ENCODE assay signal across 8 mouse cellular contexts in genomic region chr10:127255625-127256345, GRCm38 (mm10). TPM values are rescaled to one million over a fixed set of nuclear protein-coding genes. Genes with fewer than 3 reads are reported as not detected.
DNase-seq lines count a peak whose midpoint lies in the region; ATAC-seq lines count a peak whose summit lies in the region.

No protein-coding gene starts in this region.

- H3K36me3 ChIP-seq in forebrain, embryonic 14.5 days (ENCODE audit: control insufficient read depth, insufficient read depth, low read length) = no peaks in the 10 kb centered on the region
- peaks cover 21% of the 10 kb centered on the region for H3K36me3 ChIP-seq in hindbrain, embryonic 13.5 days
- H3K36me3 ChIP-seq in limb, embryonic 15.5 days = no peaks in the 10 kb centered on the region
- no peaks in the 10 kb centered on the region for H3K36me3 ChIP-seq in neural tube, embryonic 11.5 days (ENCODE audit: control insufficient read depth, insufficient read depth, low read length)

- ATAC-seq in forebrain, embryonic 14.5 days = peak; percentile 77
- peak; percentile 41; the same call in 1 of the 2 replicates for ATAC-seq in hindbrain, embryonic 13.5 days (ENCODE audit: low FRiP score)
- peak; percentile 27; the same call in 1 of the 2 replicates for ATAC-seq in limb, embryonic 15.5 days (ENCODE audit: insufficient number of reproducible peaks, low FRiP score, low TSS enrichment, low read depth)
- ATAC-seq in neural tube, embryonic 11.5 days (ENCODE audit: insufficient read depth, low FRiP score, low TSS enrichment) = peak; percentile 60; the same call in 1 of the 2 replicates

- H3K4me2 ChIP-seq in forebrain, embryonic 14.5 days (ENCODE audit: low read length) = peak overlapping the region; percentile 26; the same call in 1 of the 2 replicates
- peak overlapping the region; percentile 10; the same call in 1 of the 2 replicates for H3K4me2 ChIP-seq in hindbrain, embryonic 13.5 days
- no peak overlapping the region for H3K4me2 ChIP-seq in limb, embryonic 15.5 days
- H3K4me2 ChIP-seq in neural tube, embryonic 11.5 days (ENCODE audit: low read depth) = 0 out of 2 replicates have a peak overlapping the region, but pooled peaks have one; percentile 10

- 21% methylated on average over 14 of the region's 14 CpGs for WGBS in forebrain, embryonic 14.5 days
- WGBS in hindbrain, embryonic 13.5 days = 28% methylated on average over 14 of the region's 14 CpGs
- WGBS in limb, embryonic 15.5 days = 22% methylated on average over 14 of the region's 14 CpGs
- WGBS in neural tube, embryonic 11.5 days = 23% methylated on average over 14 of the region's 14 CpGs

- H3K9me3 ChIP-seq in forebrain, embryonic 14.5 days (replicated peaks; ENCODE audit: control insufficient read depth, low read length) = no peaks in the 10 kb centered on the region
- no peaks in the 10 kb centered on the region for H3K9me3 ChIP-seq in hindbrain, embryonic 13.5 days
- H3K9me3 ChIP-seq in limb, embryonic 15.5 days = no peaks in the 10 kb centered on the region
- H3K9me3 ChIP-seq in neural tube, embryonic 11.5 days (ENCODE audit: control insufficient read depth, low read length) = no peaks in the 10 kb centered on the region

- H3K4me1 ChIP-seq in forebrain, embryonic 14.5 days (ENCODE audit: control insufficient read depth, insufficient read depth, low read length) = peaks cover 3% of the 10 kb centered on the region
- H3K4me1 ChIP-seq in hindbrain, embryonic 13.5 days (replicated peaks) = peaks cover 55% of the 10 kb centered on the region
- H3K4me1 ChIP-seq in limb, embryonic 15.5 days = no peaks in the 10 kb centered on the region
- H3K4me1 ChIP-seq in neural tube, embryonic 11.5 days (ENCODE audit: control insufficient read depth, insufficient read depth, low read length) = 0 out of 2 replicates have a peak, but pooled peaks cover 5% of the 10 kb centered on the region

- H3K4me3 ChIP-seq in forebrain, embryonic 14.5 days (ENCODE audit: low read depth, low read length) = peak overlapping the region; percentile 4; the same call in 1 of the 2 replicates
- no peak overlapping the region for H3K4me3 ChIP-seq in hindbrain, embryonic 13.5 days
- no peak overlapping the region for H3K4me3 ChIP-seq in limb, embryonic 15.5 days
- no peak overlapping the region for H3K4me3 ChIP-seq in neural tube, embryonic 11.5 days (ENCODE audit: low read depth, low read length)

- no peaks in the 10 kb centered on the region for H3K27me3 ChIP-seq in forebrain, embryonic 14.5 days (replicated peaks; ENCODE audit: control insufficient read depth, insufficient read depth, low read length)
- H3K27me3 ChIP-seq in hindbrain, embryonic 13.5 days = no peaks in the 10 kb centered on the region
- no peaks in the 10 kb centered on the region for H3K27me3 ChIP-seq in limb, embryonic 15.5 days
- H3K27me3 ChIP-seq in neural tube, embryonic 11.5 days (ENCODE audit: control insufficient read depth, insufficient read depth, low read length) = no peaks in the 10 kb centered on the region

- no peak overlapping the region for H3K27ac ChIP-seq in forebrain, embryonic 14.5 days (ENCODE audit: low read depth, low read length)
- H3K27ac ChIP-seq in hindbrain, embryonic 13.5 days = peak overlapping the region; percentile 69; the same call in 1 of the 2 replicates
- no peak overlapping the region for H3K27ac ChIP-seq in limb, embryonic 15.5 days
- no peak overlapping the region for H3K27ac ChIP-seq in neural tube, embryonic 11.5 days (ENCODE audit: low read depth, low read length)

- H3K9ac ChIP-seq in forebrain, embryonic 14.5 days (ENCODE audit: low read length) = no peak overlapping the region
- no peak overlapping the region for H3K9ac ChIP-seq in hindbrain, embryonic 13.5 days
- no peak overlapping the region for H3K9ac ChIP-seq in limb, embryonic 15.5 days
- H3K9ac ChIP-seq in neural tube, embryonic 11.5 days (ENCODE audit: low read length) = no peak overlapping the region

- DNase-seq in ES-CJ7 (ENCODE audit: low read depth, low spot score) = peak; percentile 82
- DNase-seq in adrenal gland, adult 18-20 months (ENCODE audit: low spot score in 2 of 2) = peak; percentile 27 to 37
- peak; percentile 81 for DNase-seq in forebrain, embryonic 14.5 days (ENCODE audit: low spot score)
- peak; percentile 73 for DNase-seq in neural tube, embryonic 11.5 days (ENCODE audit: low spot score)
- DNase-seq in thymus, adult 18-20 months = no peak
- DNase-seq in spleen, adult 12 weeks (ENCODE audit: low spot score) = no peak

RNA-seq across cellular contexts. Expression of gene Kif5a, which starts 7.4 kb away (rescaled TPM):
- total RNA-seq in adrenal gland, adult 18-20 months (2021) = 1 to 10 TPM; 5.4 to 8.0 TPM
- polyA plus RNA-seq in forebrain, embryonic 14.5 days (2014; fragmentation: Nextera tagmentation; extraction: Ambion mirVana) = 47.6 and 68.8 TPM in 2 replicates
- 86.3 and 88.5 TPM in 2 replicates for polyA plus RNA-seq in hindbrain, embryonic 13.5 days (2015; fragmentation: Nextera tagmentation; extraction: Ambion mirVana)
- 2.5 TPM in 2 replicates for polyA plus RNA-seq in limb, embryonic 15.5 days (2015; fragmentation: Nextera tagmentation; extraction: Ambion mirVana)
- polyA plus RNA-seq in neural tube, embryonic 11.5 days (2014; fragmentation: Nextera tagmentation; extraction: Ambion mirVana) = 43.4 and 51.0 TPM in 2 replicates

RNA-seq across cellular contexts. Expression of gene Dctn2, which starts 10.4 kb away (rescaled TPM):
- 100 to 1,000 TPM; 143 to 159 TPM for total RNA-seq in adrenal gland, adult 18-20 months (2021)
- polyA plus RNA-seq in forebrain, embryonic 14.5 days (2014; fragmentation: Nextera tagmentation; extraction: Ambion mirVana) = 286 and 300 TPM in 2 replicates
- 308 and 330 TPM in 2 replicates for polyA plus RNA-seq in hindbrain, embryonic 13.5 days (2015; fragmentation: Nextera tagmentation; extraction: Ambion mirVana)
- 185 and 190 TPM in 2 replicates for polyA plus RNA-seq in limb, embryonic 15.5 days (2015; fragmentation: Nextera tagmentation; extraction: Ambion mirVana)
- 224 and 230 TPM in 2 replicates for polyA plus RNA-seq in neural tube, embryonic 11.5 days (2014; fragmentation: Nextera tagmentation; extraction: Ambion mirVana)

RNA-seq across cellular contexts. Expression of gene Mbd6, which starts 33.0 kb away (rescaled TPM):
- 10 to 100 TPM; 38.9 to 45.4 TPM for total RNA-seq in adrenal gland, adult 18-20 months (2021)
- 8.4 and 11.2 TPM in 2 replicates for polyA plus RNA-seq in forebrain, embryonic 14.5 days (2014; fragmentation: Nextera tagmentation; extraction: Ambion mirVana)
- polyA plus RNA-seq in hindbrain, embryonic 13.5 days (2015; fragmentation: Nextera tagmentation; extraction: Ambion mirVana) = 12.1 and 16.5 TPM in 2 replicates
- 14.1 and 16.2 TPM in 2 replicates for polyA plus RNA-seq in limb, embryonic 15.5 days (2015; fragmentation: Nextera tagmentation; extraction: Ambion mirVana)
- 17.0 and 17.6 TPM in 2 replicates for polyA plus RNA-seq in neural tube, embryonic 11.5 days (2014; fragmentation: Nextera tagmentation; extraction: Ambion mirVana)

RNA-seq across cellular contexts. Expression of gene Pip4k2c, which starts 44.4 kb away (rescaled TPM):
- 10 to 100 TPM; 41.5 to 44.7 TPM for total RNA-seq in adrenal gland, adult 18-20 months (2021)
- 15.3 and 17.4 TPM in 2 replicates for polyA plus RNA-seq in forebrain, embryonic 14.5 days (2014; fragmentation: Nextera tagmentation; extraction: Ambion mirVana)
- polyA plus RNA-seq in hindbrain, embryonic 13.5 days (2015; fragmentation: Nextera tagmentation; extraction: Ambion mirVana) = 20.0 and 22.1 TPM in 2 replicates
- polyA plus RNA-seq in limb, embryonic 15.5 days (2015; fragmentation: Nextera tagmentation; extraction: Ambion mirVana) = 27.8 and 29.8 TPM in 2 replicates
- polyA plus RNA-seq in neural tube, embryonic 11.5 days (2014; fragmentation: Nextera tagmentation; extraction: Ambion mirVana) = 15.4 and 16.4 TPM in 2 replicates

RNA-seq across cellular contexts. Expression of gene Mars, which starts 55.8 kb away (rescaled TPM):
- 10 to 100 TPM; 80.9 to 98.6 TPM for total RNA-seq in adrenal gland, adult 18-20 months (2021)
- polyA plus RNA-seq in forebrain, embryonic 14.5 days (2014; fragmentation: Nextera tagmentation; extraction: Ambion mirVana) = 124 and 135 TPM in 2 replicates
- polyA plus RNA-seq in hindbrain, embryonic 13.5 days (2015; fragmentation: Nextera tagmentation; extraction: Ambion mirVana) = 116 and 119 TPM in 2 replicates
- 105 and 111 TPM in 2 replicates for polyA plus RNA-seq in limb, embryonic 15.5 days (2015; fragmentation: Nextera tagmentation; extraction: Ambion mirVana)
- polyA plus RNA-seq in neural tube, embryonic 11.5 days (2014; fragmentation: Nextera tagmentation; extraction: Ambion mirVana) = 164 and 166 TPM in 2 replicates

Comparison
In these comparisons a context has a peak if more than half of its experiments do, and no peak if none do; other contexts are left out.
1. DNase-seq: peak in ES-CJ7 (single experiment), adrenal gland, adult 18-20 months (2 of 2), forebrain, embryonic 14.5 days (single experiment) and neural tube, embryonic 11.5 days (single experiment); none in thymus, adult 18-20 months (0 of 2) and spleen, adult 12 weeks (single experiment).
2. ATAC-seq: peak in every context shown above with its lines; median percentile 77 in forebrain, embryonic 14.5 days; 60 in neural tube, embryonic 11.5 days; 41 in hindbrain, embryonic 13.5 days; 27 in limb, embryonic 15.5 days.
3. RNA of gene Kif5a, which starts 7.4 kb away (polyA plus RNA-seq): 86.3 to 88.5 TPM in hindbrain, embryonic 13.5 days, 43.4 to 51.0 TPM in neural tube, embryonic 11.5 days and 47.6 to 68.8 TPM in forebrain, embryonic 14.5 days; 2.5 TPM in limb, embryonic 15.5 days; every median in the first group is over 10 times any median in the second.